Mouse (Mus musculus): Measurements from ENCODE around the gene Cdk2ap2.
"Not testable (repeated sequence)": the region's sequence is repeated elsewhere in the genome, so short reads cannot be mapped to it uniquely, and the experiment has no call there.

Cdk2ap2 gene

DNA sequence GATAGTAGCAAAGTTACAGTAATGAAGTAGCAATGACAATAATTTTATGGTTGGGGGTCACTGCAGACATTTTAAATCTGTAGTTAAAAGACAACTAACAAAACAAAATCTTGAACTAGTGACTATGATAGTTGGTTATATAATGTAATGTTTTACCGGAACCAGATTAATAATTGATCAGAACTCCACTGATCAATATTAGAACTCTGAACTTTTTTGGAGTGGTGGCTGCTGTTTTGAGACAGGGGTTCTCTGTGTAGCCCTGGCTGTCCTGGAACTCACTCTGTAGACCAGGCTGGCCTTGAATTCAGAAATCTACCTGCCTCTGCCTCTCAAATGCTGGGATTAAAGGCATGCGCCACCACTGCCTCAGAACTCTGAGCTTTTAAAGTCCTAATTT lies 28.7 kb upstream of the Cdk2ap2 start:
- not testable (repeated sequence) for DNase-seq

DNA sequence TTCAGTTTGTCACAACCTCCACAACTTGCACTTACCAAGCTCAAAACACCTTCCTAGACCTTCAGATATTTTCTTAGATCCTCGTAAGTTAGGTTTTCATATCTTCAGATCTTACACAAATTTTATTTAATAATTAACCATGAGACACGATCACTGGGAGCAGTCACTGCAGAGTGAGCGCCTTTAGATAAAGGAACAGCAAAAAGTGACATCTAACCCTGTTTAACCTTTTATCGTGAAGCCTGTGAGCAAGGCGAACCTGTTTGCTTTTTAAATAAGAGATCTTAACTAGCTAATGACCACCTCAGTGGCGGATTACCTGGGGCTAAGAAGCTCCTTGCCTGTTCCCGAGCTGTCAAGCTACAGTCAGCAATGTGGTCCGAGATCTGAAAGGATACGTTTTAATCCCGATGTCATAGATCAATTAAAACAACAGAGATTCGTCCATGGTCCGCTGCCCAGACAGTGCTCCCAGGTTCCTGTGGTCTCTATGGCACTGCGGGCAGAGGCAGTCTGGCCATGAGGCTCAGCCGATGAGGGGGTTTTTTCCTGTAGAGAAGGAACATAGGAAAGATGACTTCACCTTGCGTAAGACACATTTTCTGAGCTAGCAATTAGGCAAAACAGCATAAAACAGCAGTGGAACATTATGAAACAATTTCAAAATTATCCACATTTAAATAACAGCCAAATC lies 28.1 kb upstream of the Cdk2ap2 start:
- DNase-seq, result no peak

DNA sequence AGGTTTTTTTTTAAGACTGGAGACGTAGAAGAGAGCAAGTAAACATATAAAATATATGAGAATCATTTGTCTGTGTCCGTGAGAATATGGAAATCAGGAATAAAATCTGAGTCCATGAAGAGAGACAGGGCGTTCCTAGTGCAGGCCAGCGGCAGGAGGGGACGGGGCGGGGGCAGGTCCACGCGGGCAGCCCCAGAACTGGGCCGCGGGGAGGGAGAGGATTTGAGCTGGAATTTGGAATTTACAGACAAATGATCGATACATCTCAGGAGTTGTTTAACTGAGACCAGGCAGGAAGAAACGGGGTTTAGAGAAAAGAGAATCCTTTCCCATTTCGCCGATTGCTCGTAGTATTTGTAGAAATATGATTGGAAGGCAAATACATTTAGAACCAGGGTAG lies 26.7 kb upstream of the Cdk2ap2 start:
- DNase-seq, result no peak

DNA sequence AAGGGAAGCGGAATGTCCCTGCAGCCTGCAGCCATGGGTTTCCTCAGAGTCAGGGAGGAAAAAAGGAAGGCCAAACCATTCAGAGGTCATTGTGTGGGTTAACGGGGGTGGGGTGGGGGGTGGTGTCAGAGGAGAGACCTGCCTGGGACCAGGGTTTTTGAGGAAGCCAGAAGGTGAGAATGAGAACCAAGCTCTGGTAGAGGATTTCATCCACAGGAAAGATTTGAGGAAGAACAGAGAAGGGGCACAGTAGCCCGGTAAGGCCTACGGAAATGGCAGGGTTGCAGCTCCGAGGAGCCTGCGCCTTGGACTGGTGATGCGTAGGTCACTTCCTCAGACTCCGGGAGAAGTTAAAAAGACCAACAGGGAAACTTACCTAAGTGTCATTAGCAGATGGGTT lies 26.2 kb upstream of the Cdk2ap2 start:
- DNase-seq, result no peak

DNA sequence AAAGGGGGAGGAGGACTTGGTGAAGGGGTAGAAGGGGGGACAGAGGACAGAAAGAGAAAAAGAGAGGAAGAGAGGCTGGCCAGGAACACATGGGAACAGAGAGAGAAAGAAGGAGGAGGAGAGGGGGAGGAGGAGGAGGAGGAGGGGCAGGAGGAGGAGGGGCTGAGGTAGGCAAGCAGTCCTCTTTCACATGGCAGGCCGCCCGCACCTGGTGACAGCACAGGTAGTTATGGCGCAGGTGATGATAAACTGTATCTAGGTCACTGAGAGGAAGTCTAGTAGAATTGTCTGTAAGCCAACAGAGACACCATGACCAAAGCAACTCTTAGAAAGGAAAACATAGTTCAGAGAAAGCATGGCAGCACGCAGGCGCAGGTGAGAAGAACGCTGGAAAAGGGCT lies 25.6 kb upstream of the Cdk2ap2 start:
- no peak for DNase-seq

DNA sequence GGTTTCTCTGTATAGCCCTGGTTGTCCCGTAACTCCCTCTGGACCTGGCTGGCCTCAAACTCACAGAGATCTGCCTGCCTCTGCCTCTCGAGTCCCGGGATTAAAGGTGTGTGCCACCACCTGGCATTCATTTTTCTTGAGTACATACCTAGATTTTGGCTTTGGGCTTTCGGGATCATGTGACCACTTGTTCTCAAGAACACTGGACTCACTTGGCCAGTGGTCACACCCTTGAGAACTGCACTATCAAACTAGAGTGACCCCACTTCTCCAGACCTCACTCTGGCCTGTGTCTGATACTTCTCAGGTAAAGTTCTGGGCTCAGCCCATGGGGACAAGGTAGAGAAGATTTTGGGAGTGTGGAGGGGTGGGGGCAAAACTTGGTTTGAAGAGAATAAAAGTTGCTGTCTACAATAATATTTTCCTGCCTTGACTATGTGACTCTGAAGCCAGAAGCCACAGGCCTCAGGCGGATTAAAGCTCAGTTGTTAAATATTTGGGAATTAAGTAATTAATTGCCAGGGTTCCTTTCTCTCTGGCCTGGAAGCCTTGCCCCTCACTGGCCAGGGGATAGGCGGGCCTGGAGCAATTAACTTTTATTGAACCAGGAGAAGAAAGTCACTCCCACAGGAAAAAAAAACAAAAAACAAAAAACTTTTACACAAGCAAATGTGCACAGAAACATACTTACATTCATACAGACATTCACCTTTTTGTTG lies 24.1 kb upstream of the Cdk2ap2 start:
- no peak for DNase-seq

DNA sequence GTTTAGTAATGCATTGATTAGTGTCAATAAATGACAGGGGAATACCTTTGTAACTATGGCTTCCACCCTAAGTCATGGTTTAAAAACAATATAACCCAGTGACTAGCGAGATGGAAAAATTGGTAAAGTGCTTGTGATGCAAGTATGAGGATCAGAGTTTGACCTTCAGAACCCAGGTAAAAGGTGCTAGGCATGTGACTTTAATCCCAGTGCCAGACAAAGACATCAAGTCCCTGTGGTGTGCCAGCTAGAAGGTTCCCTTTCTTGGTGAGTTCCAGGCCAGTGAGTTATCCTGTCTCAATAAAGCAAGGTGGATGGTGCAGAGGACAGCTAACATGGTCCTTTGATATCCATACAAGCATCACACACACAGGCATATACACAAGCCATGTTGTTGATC lies 21.5 kb upstream of the Cdk2ap2 start:
- DNase-seq, result no peak

DNA sequence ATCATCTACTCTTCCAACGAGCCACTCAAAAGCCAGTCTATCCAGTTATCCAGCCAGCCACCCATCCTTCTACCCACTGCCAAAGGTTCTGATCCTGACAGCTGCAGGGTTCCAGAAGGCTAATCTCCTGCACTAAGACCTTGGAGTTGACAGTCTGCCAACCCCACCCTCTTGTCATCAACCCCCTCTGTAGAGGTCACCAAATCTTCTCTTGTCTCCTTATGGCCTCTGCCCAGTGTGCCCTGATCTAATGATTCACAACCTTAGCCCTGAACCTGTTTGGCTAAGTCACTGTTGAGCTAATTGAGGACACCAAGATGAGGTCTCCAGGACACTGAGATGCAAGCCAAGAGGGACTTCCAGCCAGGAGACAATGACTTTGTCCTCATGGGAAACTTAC lies 17.4 kb upstream of the Cdk2ap2 start:
- DNase-seq, result no peak

DNA sequence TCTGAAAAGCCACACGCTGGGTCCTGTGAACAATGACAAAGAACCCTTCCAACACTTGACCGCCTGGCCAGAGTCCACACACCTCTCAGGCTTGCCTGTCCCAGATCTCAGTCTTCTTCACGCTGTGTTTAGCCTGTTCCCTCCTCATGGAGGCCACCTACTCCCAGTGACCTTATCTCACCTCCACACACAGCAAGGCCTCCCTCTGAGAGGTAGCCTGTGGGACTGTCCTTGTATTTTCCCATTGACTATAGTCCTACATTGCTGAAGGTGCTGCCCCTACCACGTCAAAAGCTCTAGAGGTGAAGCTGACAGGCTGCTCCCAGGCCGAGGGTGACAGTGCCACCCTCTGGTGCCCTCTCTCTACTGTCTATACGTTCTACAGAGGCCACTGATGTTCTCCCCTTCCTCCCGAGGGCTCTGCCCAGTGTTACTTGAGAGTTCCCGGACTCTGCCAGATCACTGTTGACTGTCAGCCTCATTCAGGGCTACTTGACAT lies 16.4 kb upstream of the Cdk2ap2 start:
- no peak for DNase-seq

DNA sequence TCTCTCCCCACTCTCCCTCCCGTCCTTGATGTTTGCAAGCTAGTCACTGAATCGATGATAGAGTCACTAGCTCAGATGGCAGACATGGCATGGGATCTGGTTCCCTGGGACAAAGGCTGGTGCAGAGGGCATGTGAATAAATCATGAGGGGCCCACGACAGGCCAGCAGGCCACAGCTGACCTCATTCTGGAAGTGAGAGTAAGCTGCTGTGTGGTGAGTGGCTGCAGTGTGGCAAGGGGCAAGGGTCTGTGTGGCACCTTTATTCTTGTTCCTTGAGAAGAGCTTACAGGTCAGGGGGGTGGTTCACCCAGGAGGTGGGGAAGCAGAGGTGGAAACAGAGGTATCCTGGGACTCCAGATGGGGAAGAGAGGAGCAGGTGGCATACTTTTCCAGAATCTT lies 15.6 kb upstream of the Cdk2ap2 start, which contains the start of gene Cabp2:
Gene Cabp2, plus strand, starts transcription at position 185 of the 400 bp plus-strand sequence.
- DNase-seq, result no peak

DNA sequence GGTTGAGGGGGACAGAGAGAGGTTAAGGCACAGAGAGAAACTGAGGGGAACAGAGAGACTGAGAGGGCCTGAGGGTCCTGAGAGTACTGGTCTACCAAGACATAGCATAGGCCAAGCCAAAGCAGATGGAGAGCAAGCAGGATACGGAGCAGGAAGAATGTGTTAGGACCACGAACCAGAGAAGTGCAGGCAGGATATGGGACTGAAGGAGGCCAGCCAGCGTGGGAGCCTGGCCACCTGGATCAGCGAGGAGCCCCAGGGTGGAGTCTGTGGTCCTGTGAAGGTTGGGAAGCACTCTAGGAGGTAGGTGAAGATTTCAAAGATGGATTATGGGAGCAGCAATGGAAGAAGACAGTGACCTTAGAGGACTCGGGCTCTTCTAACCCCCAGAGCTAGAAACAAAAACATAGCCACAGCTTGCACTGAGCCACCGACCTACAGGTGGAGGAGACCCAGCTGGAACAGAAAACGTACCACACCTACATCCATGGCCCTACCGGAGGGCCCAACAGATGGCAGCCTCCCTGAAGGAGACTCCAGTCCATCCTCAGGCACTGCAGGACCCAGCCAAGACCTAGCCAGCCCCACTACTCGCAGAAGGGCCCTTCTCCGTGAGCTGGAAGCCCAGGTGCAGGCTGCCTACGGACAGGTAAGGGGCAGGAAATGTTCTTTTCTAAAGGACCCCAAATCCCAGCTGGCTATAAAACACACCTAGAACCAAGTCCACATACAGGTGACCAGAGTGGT lies 14.6 kb upstream of the Cdk2ap2 start:
- DNase-seq, result no peak

DNA sequence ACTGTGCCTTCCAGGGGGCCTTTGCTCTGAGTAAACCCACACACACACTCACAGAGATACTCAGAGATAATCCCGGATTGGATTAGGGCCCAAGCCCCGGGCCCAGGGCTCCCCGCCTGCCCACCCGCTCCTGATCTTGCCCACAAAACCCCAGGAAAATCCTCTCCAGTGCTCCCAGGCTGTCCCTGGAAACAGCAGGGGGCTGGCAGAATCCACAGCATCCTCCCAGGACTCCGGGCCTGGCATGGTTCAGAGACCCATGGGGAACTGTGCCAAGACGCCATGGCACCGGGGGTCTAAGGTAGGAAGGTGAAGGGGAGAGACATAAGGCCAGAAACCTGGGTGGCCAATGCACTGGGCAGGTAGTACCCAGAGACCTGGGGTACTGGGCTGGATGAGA lies 13.7 kb upstream of the Cdk2ap2 start:
- no peak for DNase-seq

DNA sequence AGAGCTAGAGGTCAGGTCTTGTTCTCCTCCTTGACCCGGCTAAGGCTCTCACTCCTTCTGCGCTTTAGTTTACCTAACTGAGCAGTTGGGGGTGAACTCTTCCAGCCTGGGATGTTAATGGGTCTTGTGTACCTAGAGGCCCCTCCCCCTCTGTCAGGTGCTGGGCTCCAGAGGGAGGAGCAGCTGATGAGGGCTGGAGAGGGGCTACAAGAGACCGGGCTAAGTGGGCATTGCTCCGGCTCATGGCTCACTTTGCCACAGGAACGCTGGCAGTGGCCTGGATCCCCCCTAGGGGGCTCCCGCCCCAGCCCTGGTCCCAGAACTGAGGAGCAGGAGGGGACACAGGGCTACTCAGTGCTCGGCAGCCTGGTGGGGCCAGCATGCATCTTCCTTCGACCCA lies 13.2 kb upstream of the Cdk2ap2 start:
- no peak for DNase-seq

DNA sequence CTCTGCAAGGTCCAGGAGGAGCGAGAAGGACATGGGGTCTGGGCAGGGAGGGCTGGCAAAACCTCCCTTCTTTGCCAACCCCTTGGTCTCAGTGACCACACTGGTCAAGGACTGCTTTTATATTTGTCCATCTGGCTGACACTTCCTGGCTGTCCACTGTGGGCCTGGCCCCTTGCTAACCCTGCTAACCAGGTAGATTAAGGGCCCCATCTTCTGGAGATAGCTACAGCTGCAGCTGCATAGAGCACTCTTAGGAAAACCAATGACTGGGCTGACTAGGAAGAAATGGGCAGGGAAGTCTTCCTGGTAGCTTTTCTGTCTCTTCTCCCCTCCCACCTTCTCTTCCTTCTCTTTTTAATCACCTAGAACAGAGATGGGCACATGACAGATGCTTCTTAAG lies 12.0 kb upstream of the Cdk2ap2 start:
- peak; percentile 47 for DNase-seq

DNA sequence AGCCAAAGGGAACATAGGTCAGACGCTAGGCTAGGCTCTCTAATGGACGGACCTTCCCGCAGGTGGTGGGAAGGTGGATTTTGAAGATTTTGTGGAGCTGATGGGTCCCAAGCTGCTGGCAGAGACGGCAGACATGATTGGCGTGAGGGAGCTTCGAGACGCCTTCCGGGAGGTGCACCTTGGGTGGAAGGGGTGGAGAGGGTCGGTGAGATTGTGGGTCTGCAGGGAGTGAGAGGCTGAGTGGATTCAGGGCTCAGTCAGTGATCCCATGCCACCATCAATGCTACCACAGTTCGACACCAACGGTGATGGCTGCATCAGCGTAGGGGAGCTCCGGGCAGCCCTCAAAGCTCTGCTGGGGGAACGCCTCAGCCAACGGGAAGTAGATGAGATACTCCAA lies 10.8 kb upstream of the Cdk2ap2 start:
- no peak for DNase-seq

DNA sequence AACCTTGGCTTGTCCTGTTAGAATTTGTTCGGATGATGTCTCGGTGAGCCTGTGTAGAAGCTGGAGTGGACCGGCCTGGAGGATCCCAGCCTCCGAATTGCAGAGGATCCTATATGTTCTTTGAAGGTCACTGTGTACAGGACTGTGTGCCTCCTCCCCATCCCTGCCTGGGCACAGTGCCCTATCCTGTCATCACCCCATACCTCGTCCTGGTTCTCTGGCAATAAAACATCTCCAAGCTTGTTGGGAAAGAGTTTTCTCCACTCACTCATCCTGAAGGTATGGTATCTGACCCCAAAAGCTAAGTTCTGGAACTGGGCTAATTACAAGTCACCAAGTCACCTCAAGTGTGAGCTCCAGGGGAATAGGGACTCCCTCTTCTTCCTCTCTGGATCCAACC lies 9.9 kb upstream of the Cdk2ap2 start:
- no peak for DNase-seq

DNA sequence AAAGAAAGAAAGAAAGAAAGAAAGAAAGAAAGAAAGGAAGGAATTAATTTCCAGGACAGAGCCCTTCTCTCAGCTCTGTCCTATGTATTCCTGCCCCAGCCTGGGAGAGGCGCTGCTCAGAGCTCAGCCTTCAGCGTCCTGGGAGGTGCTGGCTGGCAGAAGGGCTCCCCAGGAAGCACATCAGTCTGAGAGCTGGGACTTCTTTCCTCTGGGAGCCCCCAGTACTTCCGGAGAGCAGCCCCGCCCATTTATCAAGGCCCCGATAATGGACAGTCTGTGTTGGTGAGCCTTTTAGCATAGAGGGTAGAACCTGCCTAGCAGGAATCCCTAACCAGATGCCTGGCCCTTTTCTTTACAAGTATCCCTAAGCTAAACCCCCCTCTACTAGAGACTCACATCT lies 8.8 kb upstream of the Cdk2ap2 start:
- no peak for DNase-seq

DNA sequence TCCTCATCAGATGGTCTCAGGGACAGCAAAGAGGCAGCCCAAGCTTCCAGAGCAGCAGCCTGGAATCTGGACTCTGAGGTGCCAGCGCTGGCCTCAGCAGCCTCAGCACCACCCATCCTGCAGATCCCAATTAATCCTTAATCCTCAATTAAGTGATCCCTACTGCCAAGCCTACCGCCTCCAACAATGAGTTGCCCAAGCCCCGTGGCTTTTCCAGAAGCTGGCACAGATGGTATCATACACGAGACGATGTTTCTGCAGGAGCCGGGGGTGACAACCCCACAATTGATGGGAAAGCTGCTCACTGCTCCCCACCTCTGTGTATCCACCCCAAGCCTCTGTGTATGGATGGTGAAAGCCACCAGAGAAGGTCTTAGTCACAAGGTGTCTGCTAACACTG lies 7.9 kb upstream of the Cdk2ap2 start:
- DNase-seq, result no peak

DNA sequence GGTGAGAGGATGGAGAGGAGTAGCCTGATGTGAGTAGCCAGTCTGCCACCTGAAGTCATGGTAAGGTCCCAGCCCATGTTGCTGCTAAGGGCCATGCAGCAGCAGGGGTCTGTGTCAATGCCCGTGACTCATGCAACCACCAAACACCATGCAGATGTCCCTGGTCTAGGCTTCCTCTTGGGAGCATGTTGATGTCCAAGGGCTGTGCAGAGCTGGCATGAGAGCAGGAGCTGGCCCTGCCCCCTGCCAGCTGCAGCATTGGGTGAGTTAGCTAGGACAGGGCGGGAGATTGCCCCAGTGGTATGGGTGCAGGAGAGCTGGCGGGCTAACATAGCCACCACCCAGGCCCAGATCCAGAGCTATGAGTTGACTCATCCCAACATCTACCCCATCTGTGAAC lies 6.5 kb upstream of the Cdk2ap2 start:
- DNase-seq, result no peak

DNA sequence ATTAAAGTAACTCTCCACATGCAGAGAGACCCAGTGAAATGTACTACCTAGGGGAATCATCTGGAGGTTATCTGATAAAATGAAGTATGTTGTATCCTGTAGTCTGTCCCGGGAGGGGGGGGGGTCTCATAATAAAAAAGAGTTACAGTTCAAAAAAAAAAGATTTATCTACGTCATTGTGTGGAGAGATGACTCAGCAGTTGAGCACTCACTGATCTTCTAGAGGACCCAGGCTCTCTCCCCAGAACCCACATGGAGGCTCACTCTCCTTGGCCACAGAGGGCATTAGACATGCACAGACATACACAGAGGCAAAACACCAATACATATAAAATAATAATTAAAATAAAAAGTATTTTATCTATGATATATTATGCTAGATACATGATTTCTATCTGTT lies 5.6 kb upstream of the Cdk2ap2 start:
- no peak for DNase-seq

DNA sequence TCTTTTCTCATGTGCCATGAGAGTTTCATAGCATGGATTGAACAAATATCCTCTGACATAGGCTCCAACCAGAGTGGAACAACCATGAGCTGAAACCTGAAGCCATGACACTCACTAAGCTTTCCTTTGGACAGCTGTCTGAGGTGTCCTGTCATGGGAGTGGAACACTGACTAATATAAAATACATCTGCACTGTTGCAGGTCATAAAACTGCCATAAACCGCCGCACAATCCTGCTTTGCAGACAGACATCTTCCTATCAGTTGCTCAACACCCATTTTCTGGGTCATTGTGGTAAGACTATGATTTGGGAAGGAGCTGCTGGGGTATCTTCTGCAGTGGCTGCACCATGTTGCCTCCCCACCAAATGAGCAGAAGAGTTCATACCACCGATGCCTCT lies 4.2 kb upstream of the Cdk2ap2 start:
- DNase-seq, result no peak

DNA sequence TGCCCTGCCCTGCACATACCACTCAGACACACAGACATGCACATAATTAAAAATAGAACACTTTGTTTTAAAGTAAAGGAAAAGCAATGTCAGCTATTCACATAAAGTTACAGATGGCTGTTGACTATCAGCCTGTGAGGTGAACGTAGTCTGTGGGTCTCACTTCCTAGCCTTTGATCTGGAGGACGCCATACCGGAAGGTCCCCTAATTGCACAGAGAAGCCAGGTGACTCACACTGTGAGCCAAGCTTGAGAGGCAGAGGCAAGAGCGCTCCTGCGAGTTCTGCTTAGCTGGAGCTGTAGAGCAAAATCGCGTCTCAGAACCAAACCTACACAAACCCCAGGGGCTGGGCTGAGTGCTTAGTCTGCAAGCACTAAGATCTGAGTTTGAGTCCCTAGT lies 3.2 kb upstream of the Cdk2ap2 start:
- no peak for DNase-seq

DNA sequence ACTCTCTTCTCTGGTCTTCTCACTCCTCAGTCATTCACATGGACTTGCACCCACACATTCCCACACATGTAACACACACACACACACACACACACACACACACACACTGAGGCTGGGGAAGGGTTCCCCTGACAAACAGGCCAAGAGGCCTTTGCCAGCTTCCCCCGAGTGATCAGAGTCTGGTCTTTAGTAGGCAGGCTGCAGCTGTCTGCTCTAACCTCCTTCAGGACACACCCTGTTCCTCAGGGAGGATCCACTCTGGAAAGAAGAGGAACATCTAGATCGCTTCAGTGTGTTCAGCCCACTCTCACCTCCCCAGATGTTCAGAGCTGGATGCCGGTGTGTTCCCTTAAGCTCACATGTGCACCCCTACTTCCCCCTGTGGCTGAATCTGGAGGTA lies 2.6 kb upstream of the Cdk2ap2 start:
- no peak for DNase-seq

DNA sequence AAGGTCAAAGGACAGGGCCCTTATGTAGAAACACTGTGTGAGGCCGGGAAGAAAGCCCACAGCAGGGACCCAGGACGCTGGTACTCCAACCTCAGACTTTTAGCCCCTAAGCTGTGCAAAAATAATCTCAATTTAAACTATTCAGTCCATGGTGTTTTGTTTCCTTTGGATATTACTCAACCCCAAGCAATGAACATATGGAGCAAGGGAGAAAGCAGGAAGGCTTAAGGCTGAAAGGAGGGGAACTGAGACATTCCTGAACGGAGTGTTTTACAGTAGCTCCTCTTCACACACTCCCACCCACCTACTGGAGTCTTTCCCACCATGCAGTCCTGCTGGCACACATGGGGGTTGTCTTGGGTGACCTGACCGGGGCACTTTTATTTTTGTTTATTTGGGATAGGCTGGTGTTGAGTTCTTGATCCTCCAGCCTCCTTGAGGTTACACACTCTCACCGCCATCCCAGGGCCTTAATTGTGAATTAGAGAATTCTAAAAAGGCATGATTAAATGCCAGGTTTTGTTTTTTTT lies 2.1 kb upstream of the Cdk2ap2 start:
- DNase-seq, result no peak
